Mouse (Mus musculus): ENCODE measurements around the gene Gm21149.
"Not testable (repeated sequence)": the region's sequence is repeated elsewhere in the genome, so short reads cannot be mapped to it uniquely, and the experiment has no call there.

GRCm38 (mm10) chr5:15512236-15512635, 35.9 kb upstream of the Gm21149 start:
- not testable (repeated sequence) for TF ChIP-seq CTCF (IDR thresholded peaks at IDR 0.05; ENCODE audit: low read depth, low read length); POLR2A (IDR thresholded peaks at IDR 0.05; ENCODE audit: insufficient read depth, low read length)

All from ES-Bruce4 (cell line).